Mouse (Mus musculus): ENCODE results near the gene Dnajc2. TPM values are rescaled to one million over a fixed set of nuclear protein-coding genes. Genes with fewer than 3 reads are reported as not detected.

The Dnajc2 gene
- polyA plus RNA-seq (2012; rRNA removed), result 17.4 and 17.8 TPM in 2 replicates

GRCm38 (mm10) chr5:21785053-21785452, at the start of gene Dnajc2, which contains the start of gene Psmc2:
Gene Dnajc2 (minus strand): TSS chr5:21785251.
Gene Psmc2 (plus strand): TSS chr5:21785283.

GRCm38 (mm10) chr5:21736956-21737585, 48.0 kb downstream of the Dnajc2 start, which contains the start of gene Pmpcb:
Gene Pmpcb (plus strand): TSS chr5:21737141.

Other genes with a start within 250 kb of the Dnajc2 start
- 0.54 and 2.0 TPM in 2 replicates for gene Lrrc17, start 241.7 kb downstream of the Dnajc2 start, polyA plus RNA-seq (2012; rRNA removed)
- gene Fbxl13, start 139.6 kb downstream of the Dnajc2 start, polyA plus RNA-seq (2012; rRNA removed), result 0.12 and 0.15 TPM in 2 replicates
- 8.6 and 10.5 TPM in 2 replicates for gene Armc10, start 139.4 kb downstream of the Dnajc2 start, polyA plus RNA-seq (2012; rRNA removed)
- gene Napepld, start 83.9 kb downstream of the Dnajc2 start, polyA plus RNA-seq (2012; rRNA removed), result 1.3 TPM in 2 replicates
- 37.6 and 41.4 TPM in 2 replicates for gene Pmpcb, start 48.1 kb downstream of the Dnajc2 start, polyA plus RNA-seq (2012; rRNA removed)
- 59.9 and 69.4 TPM in 2 replicates for gene Psmc2, start within 50 bp of the Dnajc2 start, polyA plus RNA-seq (2012; rRNA removed)
- gene Slc26a5, start 80.4 kb upstream of the Dnajc2 start, polyA plus RNA-seq (2012; rRNA removed), result 0.01 TPM in 1 of 2 replicates, not detected in the other

Data from liver, embryonic 14 days (tissue).